Mouse (Mus musculus): Measurements from ENCODE around the gene Trappc6a. TPM values are rescaled to one million over a fixed set of nuclear protein-coding genes. Genes with fewer than 3 reads are reported as not detected.
A peak's percentile ranks its signal among the peaks of the same experiment; 100 is the strongest.
"Not testable (repeated sequence)": the region's sequence is repeated elsewhere in the genome, so short reads cannot be mapped to it uniquely, and the experiment has no call there.

Trappc6a gene
- total and polyA plus RNA-seq, 2 experiments from 2014 or later: 28.8 to 38.8 TPM

DNA sequence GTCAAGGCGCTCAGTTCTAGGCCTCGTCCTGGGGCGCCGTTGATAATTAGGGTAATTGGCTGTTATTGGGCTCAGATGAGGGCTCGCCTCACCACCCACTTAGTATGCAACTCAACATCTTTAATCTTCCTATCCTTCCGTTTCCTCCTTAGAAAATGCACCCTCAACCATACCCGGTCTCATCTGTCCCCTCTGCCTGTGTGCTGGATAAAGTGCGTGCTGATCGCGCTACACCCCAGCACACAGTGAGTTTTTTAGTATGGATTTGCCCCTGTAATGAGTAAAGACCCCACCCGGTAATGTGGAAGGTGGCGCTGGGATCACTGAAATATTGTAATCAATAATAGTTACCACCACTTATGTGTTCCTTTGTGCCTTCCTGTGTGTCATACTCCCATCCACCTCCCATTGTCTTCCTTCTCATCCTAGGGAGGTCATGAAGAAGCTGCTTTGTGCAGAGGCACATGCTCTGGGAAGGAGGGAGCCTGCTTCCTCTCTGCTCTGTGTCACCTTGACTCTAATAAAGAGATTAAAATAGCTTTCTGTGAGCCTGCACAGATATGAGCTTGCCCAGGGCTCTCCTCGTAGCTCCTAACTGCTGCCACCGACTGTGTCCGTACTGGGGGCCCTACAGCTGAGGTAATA is 851 bp downstream of the Trappc6a start:
- Histone ChIP-seq H3K4me1 (ENCODE audit: insufficient read depth) (peaks cover 11% of the 10 kb centered on the region; the same call in 1 of the 2 replicates), H3K36me3 (ENCODE audit: insufficient read depth) (no peaks in the 10 kb centered on the region), H3K9me3 (ENCODE audit: low read length) (no peaks in the 10 kb centered on the region), H3K4me3 (ENCODE audit: low read depth, low read length) (peak overlapping the region; percentile 62), H3K9ac (peak overlapping the region; percentile 75), H3K4me2 (ENCODE audit: low read depth) (peak overlapping the region; percentile 82), H3K27me3 (ENCODE audit: insufficient read depth, low read length) (no peaks in the 10 kb centered on the region), H3K27ac (ENCODE audit: low read depth, low read length) (peak overlapping the region; percentile 85)
- ATAC-seq: peak; percentile 23
- TF ChIP-seq CTCF (IDR thresholded peaks at IDR 0.05; ENCODE audit: low read depth): no peak
- no peak for DNase-seq
- 8% methylated on average over 15 of the region's 15 CpGs for WGBS

DNA sequence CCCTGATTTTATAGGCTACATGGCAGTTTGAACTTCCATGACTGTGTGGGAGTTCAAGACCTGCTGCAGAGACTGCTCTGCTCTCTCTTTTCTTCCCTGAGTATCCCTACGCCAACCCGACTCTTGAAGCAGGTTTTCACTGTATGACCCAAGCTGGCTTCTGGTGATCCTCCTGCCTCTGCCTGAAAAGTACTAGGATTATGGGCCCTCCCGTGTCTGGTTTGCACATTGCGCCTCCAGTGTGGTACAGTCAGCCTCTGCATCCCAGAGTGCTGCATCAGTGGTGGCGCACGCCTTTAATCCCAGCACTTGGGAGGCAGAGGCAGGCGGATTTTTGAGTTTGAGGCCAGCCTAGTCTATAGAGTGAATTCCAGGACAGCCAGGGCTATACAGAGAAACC is 1.6 kb downstream of the Trappc6a start:
- no peak for TF ChIP-seq CTCF (IDR thresholded peaks at IDR 0.05; ENCODE audit: low read depth)
- H3K4me3 ChIP-seq (ENCODE audit: low read depth, low read length): no peak overlapping the region
- H3K4me2 ChIP-seq (ENCODE audit: low read depth): peak overlapping the region; percentile 82

DNA sequence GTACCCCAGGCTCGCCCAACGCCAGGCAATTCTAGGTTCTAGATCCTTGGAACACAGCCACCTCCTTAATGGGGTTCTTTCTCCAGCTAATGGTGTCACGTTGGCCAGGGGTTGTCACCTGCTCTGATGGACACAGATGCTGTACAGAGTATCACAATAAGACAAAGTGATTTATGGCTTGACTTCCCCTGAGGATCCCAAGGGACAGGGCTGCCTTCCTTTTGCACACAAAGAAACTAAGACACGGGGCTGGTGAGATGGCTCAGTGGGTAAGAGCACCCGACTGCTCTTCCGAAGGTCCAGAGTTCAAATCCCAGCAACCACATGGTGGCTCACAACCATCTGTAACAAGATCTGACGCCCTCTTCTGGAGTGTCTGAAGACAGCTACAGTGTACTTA is 3.7 kb downstream of the Trappc6a start:
- H3K27ac ChIP-seq (ENCODE audit: low read depth, low read length); H3K4me3 ChIP-seq (ENCODE audit: low read depth, low read length); H3K9me3 ChIP-seq (ENCODE audit: low read length); H3K36me3 ChIP-seq (ENCODE audit: insufficient read depth); H3K9ac ChIP-seq; DNase-seq; H3K27me3 ChIP-seq (ENCODE audit: insufficient read depth, low read length); H3K4me2 ChIP-seq (ENCODE audit: low read depth); ATAC-seq: not testable (repeated sequence)
- 85% methylated on average over 7 of the region's 7 CpGs for WGBS
- H3K4me1 ChIP-seq (ENCODE audit: insufficient read depth): peaks cover 11% of the 10 kb centered on the region; the same call in 1 of the 2 replicates

More for the DNA sequence above, 1.6 kb downstream of the Trappc6a start:
- DNase-seq (no peak), ATAC-seq (no peak)
- WGBS: 96% methylated on average over 7 of the region's 7 CpGs
- Histone ChIP-seq H3K9ac (peak overlapping the region; percentile 75; the same call in 1 of the 2 replicates), H3K9me3 (ENCODE audit: low read length) (no peaks in the 10 kb centered on the region), H3K27me3 (ENCODE audit: insufficient read depth, low read length) (no peaks in the 10 kb centered on the region), H3K27ac (ENCODE audit: low read depth, low read length) (no peak overlapping the region), H3K36me3 (ENCODE audit: insufficient read depth) (no peaks in the 10 kb centered on the region), H3K4me1 (ENCODE audit: insufficient read depth) (peaks cover 11% of the 10 kb centered on the region; the same call in 1 of the 2 replicates)

DNA sequence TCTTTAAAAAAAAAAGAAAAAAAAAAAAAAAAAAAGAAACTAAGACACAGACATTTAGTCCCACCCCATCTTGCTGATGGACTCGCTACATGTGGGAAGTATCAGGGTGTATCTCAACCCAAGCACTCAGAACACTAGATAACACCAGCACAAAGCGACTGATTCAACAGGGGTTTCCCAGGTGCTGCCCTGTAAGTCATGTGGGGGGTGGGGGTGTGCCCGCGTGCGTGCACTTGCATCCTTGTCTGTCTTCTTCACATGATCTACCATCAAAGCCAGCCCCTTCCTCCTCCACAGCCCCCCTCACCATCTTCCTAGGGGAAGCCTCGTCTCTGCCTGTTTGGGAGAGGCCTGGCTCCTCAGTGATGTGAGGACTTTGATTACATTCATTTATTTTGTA is 4.2 kb downstream of the Trappc6a start:
- no peaks in the 10 kb centered on the region for H3K9me3 ChIP-seq (ENCODE audit: low read length)
- ATAC-seq: no peak
- TF ChIP-seq CTCF (IDR thresholded peaks at IDR 0.05; ENCODE audit: low read depth): no peak
- H3K27me3 ChIP-seq (ENCODE audit: insufficient read depth, low read length): no peaks in the 10 kb centered on the region
- H3K4me1 ChIP-seq (ENCODE audit: insufficient read depth): peaks cover 11% of the 10 kb centered on the region; the same call in 1 of the 2 replicates
- no peak overlapping the region for H3K27ac ChIP-seq (ENCODE audit: low read depth, low read length)
- H3K4me3 ChIP-seq (ENCODE audit: low read depth, low read length): no peak overlapping the region
- WGBS: 78% methylated on average over 6 of the region's 6 CpGs
- H3K9ac ChIP-seq: no peak overlapping the region
- no peak overlapping the region for H3K4me2 ChIP-seq (ENCODE audit: low read depth)
- no peaks in the 10 kb centered on the region for H3K36me3 ChIP-seq (ENCODE audit: insufficient read depth)
- DNase-seq: no peak

DNA sequence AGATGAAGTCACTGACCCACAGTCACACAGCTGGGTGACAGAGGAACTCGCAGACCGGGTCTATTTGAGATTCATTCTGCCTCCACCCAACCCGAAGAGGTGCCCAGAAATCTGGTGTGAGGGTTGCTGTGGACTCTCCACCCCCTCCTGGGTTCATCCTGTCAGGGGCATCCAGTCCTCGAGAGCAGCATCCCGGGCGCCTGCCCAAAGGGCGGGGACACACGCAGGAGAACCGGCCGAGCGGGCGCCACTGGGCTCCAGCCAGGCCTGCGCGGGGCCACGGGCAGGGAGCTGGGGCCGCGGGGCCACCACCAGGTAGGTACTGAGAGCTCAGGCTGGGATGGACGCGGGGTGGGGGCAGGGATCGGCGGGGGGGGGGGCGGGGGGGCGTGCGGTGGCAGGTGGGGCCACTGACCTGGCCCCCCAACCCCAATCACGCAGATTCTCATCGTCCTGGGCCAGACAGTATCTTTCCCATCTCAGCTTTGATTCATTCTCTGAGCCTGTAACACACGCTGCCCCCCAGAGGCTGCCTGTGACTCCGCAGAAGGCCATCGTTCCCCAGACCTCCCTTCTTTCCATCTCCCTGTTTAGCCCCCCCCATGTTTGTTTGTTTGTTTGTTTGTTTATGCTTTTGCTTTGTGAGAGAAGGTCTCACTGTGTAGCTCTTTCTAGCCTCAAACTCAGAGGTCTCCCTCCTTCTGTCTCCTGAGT is 9.6 kb downstream of the Trappc6a start, which contains the start of gene Nkpd1:
Gene Nkpd1, plus strand, starts transcription at position 187 of the 714 bp plus-strand sequence.
- WGBS: 4% methylated on average over 22 of the region's 29 CpGs

DNA sequence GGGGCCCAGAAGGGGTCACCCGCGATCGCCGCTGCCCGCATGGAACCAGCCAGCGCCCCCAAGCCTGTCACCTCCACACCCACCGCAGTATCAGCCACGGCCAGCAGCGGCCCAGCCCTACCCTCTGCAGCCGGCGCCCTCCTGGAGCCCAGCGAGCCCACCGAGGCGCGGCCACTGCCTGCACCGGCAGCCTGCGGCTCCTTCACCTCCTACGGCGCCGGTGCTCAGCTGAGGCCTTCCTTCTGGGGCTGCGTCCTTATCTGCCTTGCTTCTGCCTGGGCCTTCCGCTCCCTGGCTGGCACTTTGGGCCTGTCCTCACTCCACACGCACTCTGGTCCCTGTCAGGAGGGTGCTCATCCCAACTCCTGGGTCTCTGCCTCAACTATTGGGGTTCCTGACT is 11.8 kb downstream of the Trappc6a start:
- H3K36me3 ChIP-seq (ENCODE audit: insufficient read depth): no peaks in the 10 kb centered on the region
- no peaks in the 10 kb centered on the region for H3K9me3 ChIP-seq (ENCODE audit: low read length)
- H3K4me2 ChIP-seq (ENCODE audit: low read depth): peak overlapping the region; percentile 36
- no peak for TF ChIP-seq CTCF (IDR thresholded peaks at IDR 0.05; ENCODE audit: low read depth)
- ATAC-seq (no peak), DNase-seq (no peak)
- 11% methylated on average over 17 of the region's 23 CpGs for whole genome bisulfite sequencing
- peak overlapping the region; percentile 5; the same call in 1 of the 2 replicates for H3K4me3 ChIP-seq (ENCODE audit: low read depth, low read length)
- H3K27me3 ChIP-seq (ENCODE audit: insufficient read depth, low read length): peaks cover 47% of the 10 kb centered on the region
- 0 out of 2 replicates have a peak overlapping the region, but pooled peaks have one; percentile 35 for H3K9ac ChIP-seq
- no peak overlapping the region for H3K27ac ChIP-seq (ENCODE audit: low read depth, low read length)
- peaks cover 25% of the 10 kb centered on the region for H3K4me1 ChIP-seq (ENCODE audit: insufficient read depth)

More for the DNA sequence above, 9.6 kb downstream of the Trappc6a start, which contains the start of gene Nkpd1:
- peak; percentile 55; the same call in 1 of the 2 replicates for ATAC-seq
- DNase-seq: peak; percentile 24
- peaks cover 40% of the 10 kb centered on the region for H3K27me3 ChIP-seq (ENCODE audit: insufficient read depth, low read length)
- H3K4me1 ChIP-seq (ENCODE audit: insufficient read depth): peaks cover 3% of the 10 kb centered on the region; the same call in 1 of the 2 replicates
- H3K4me3 ChIP-seq (ENCODE audit: low read depth, low read length): peak within 1 kb of the TSS; percentile 17; the same call in 1 of the 2 replicates
- H3K9me3 ChIP-seq (ENCODE audit: low read length): no peaks in the 10 kb centered on the region
- TF ChIP-seq CTCF (IDR thresholded peaks at IDR 0.05; ENCODE audit: low read depth): peak; percentile 68
- H3K27ac ChIP-seq (ENCODE audit: low read depth, low read length): no peak within 1 kb of the TSS
- no peaks in the 10 kb centered on the region for H3K36me3 ChIP-seq (ENCODE audit: insufficient read depth)
- H3K9ac ChIP-seq: peak within 1 kb of the TSS; percentile 22; the same call in 1 of the 2 replicates
- peak within 1 kb of the TSS; percentile 52 for H3K4me2 ChIP-seq (ENCODE audit: low read depth)
